Mouse (Mus musculus): ENCODE data around the gene Myo9a.
A peak's percentile ranks its signal among the peaks of the same experiment; 100 is the strongest.
"Not testable (repeated sequence)": the region's sequence is repeated elsewhere in the genome, so short reads cannot be mapped to it uniquely, and the experiment has no call there.

Gene Myo9a

DNA sequence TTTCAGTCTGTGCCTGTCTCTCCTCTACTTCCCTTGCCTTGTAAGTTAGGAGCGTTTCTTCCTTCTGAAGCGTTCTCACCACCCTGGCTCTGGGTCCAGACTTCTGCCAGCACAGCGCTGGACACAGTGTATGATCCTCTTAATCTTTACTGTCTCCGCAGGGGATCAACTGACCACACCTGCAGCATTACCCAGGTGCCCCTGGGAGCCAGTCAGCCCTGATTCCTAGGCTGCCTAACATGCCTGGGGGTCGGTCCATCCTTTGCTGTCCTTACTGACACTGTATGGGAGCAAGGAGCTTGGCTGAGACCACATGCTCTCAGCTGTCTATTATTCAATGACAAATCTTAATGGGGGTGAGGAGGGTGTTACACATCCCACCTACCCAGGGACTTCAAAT is 199.3 kb downstream of the Myo9a start:
- DNase-seq = no peak

GRCm38 (mm10) chr9:59951001-59951750 is 200.5 kb downstream of the Myo9a start:
- no peak for DNase-seq

DNA sequence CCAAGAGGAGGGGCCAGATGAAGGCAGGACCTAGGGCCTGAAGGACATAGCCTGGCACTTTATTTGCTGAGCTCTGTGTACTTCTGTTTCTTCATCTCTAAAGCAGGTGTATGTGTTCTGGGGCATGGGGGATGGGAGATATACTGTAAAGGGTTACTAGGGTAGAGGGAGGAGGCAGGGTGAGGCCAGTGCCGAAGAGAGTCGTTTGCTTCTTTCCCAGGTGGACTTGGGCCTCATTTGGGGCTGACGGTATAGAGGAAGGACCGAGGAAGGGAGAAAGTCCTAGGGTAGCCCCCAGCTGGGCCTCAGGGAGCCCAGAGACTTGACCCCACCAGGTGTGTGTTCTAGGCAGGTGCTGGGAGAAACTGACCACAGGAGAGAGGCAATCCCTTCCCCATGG is 201.2 kb downstream of the Myo9a start:
- DNase-seq = no peak

DNA sequence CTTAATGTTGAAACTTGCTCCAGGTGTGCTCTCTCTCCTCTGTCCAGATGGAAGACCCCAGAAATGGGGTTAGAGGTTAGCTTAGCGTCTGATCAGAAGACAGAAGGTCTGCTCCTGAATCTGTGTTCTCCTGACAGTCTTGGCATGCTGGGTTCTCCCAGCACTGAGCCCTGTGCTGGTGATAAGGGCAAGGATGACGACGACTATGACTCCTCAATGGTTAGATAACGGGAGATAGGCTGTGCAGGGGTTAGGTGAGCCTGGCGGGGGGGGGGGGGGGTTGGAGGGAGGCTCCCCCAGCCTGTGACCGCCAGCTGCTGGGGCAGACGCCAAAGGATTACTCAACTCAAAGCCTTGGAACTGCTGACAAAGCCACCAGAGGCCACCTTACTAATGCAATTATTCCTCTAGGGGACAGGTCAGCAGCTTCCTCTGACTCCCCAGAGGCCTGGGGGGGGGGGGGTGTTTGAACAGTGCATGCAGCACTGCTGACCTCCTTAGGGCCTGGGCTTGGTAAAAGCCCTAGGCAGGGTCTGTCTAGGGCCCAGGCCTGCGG is 201.9 kb downstream of the Myo9a start:
- DNase-seq = no peak

GRCm38 (mm10) chr9:59953556-59953955 is 202.9 kb downstream of the Myo9a start:
- DNase-seq = no peak

DNA sequence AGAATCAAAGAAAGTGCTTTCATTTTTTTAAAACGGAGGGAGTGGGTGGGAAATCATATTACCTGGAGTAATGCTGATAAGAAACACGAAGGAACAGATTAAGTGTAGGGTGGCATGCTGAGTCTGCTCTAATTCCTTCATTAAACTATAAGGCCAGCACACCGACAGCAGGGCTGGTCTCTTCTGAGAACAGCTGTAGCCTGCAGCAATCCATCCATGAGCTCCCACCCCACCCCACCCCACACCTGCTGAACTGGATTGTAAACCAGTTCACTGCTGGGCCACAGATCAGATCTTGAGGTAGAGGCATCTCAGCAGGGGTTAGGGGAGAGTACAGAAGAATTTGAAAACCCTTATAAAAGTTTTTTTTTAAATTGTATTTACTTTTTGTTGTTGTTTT is 204.5 kb downstream of the Myo9a start:
- no peak for DNase-seq

DNA sequence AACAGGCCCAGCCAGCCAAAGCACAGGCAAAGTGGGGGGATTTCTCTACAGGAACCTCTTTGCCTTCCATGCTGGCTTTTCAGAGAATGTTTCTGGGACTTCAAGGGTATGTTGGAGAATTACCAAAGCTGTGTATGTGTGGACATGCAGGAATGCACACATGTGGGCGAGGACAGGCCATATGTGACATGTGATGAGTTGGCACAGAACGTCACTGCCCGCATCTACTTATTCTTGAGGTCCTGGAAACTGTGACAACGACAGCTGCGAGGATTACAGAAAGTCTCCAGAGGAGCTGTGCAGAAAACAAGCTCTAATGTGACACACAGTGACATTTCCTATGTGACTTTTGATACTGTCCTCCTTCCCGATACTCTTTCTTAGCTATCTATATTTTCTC is 205.0 kb downstream of the Myo9a start:
- DNase-seq = no peak

DNA sequence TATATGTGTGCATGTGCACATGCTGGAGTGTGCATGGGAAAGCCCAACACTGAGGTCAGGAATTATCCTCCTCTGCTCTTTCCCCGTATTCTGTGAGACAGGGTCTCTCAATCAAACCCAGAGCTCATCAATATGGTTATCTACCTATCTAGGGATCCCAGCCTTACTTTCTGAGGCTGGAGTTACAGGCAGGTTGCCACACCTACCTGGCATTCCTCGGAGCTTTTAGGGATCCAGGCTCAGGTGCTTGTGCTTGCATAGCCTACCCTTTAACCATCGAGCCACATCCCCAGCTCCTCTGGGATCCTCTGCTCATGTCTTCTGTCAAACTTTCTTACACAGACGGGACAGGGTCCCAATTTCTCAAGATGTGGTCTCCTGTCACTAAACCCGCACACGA is 205.8 kb downstream of the Myo9a start:
- DNase-seq = no peak

GRCm38 (mm10) chr9:59958115-59958514 is 207.4 kb downstream of the Myo9a start:
- not testable (repeated sequence) for DNase-seq

- DNase-seq = peak; percentile 62 to 64
These were observed 208.6 kb downstream of the Myo9a start for GRCm38 (mm10) chr9:59959276-59959675.

DNA sequence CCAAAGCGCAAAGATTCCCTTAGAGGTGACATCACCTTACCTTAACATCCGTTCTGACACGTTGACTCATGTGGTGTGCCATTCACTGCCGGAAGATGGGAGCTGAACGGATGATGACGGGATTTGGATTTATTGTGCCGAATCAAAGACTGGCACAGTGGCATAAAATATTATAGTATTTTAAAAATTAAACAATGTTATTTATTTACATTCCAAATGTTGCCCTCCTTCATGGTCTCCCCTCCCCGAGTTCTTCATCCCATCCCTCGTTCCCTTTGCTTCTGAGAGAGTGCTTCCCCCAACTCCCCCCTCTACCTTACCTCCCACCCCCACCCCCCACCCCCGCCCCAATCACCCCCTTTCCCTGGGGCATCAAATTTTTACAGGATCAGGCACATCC is 209.9 kb downstream of the Myo9a start, which contains the start of gene Nr2e3:
Nr2e3 (minus strand) TSS at position 101 of the 400 bp plus-strand sequence.
- no peak for DNase-seq

DNA sequence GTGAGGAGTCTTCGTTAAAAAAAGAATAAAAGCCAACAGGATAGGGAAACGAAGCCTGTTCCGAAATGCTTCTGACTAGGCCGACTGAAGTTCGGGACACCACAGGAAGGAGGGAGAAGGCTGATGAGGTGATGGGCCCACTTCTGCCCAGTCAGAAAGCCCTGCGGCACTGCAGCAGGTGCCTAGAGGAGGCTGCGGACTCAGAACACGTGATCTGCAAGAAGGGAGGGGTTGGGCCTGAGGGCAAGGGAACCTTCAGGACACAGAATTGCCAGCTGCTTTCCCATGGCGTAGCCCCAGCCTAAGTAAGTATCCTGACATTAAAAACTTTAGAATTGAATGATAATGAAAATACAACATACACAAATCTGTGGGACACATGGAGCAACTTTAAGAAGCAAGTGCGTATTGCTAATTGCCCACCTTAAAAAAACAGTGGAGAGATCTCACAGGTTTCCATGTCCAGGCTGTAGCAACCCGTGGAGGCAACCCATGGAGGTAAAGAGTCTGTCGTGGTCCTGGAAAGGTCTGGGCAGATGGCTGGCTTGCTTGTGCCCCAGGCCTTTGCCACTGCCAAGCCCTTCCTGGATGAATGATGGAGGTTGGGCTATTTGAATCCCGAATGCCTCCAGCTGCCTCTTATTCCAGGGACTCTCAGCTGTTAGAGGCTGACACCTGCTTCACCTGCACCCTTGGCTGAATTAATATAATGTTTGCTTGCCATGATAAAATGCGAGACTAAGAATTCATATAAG is 210.7 kb downstream of the Myo9a start:
- peak in 1 of 2 experiments; percentile 30 for DNase-seq

DNA sequence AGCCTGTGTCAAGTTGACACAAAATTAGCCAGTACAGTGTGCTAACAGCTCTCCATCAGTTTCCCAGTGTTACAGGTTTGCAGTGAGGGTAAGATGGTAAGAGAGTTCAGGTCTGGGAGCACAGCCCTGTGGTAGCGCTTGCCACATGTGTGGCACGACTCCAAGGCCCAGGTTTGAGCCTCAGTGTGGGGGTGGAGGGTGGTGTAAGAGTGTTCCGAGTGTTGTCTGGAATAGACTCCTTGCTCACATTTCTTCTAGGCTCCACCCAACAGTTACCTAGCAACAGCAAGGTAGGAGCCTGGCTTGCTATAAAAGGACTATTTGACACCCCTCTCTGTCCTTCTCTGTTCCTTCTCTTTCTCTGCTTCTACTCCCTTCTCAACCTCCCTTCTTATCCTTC is 213.7 kb downstream of the Myo9a start:
- no peak for DNase-seq

DNA sequence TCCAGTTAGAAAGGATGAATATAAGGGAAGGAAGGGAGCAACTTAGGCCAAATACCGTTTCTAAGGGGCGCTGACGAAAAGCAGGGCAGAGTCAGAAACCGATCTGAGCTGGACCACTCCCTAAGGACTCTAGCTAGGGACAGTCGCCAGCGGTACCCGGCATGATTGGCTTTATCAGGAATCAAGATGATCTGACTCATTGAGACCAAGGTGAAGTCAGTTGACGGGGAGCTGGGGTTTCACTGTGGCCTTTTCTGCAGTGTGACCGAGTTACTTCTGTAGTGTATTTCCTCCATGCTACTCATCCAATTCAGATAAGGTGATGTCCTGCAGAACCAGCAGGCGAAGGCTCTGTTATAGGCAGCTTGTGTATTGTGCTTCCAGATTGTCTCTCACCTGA is 214.3 kb downstream of the Myo9a start:
- DNase-seq = no peak

GRCm38 (mm10) chr9:59969383-59969782 is 218.7 kb downstream of the Myo9a start:
- peak; percentile 61 to 64 for DNase-seq

DNA sequence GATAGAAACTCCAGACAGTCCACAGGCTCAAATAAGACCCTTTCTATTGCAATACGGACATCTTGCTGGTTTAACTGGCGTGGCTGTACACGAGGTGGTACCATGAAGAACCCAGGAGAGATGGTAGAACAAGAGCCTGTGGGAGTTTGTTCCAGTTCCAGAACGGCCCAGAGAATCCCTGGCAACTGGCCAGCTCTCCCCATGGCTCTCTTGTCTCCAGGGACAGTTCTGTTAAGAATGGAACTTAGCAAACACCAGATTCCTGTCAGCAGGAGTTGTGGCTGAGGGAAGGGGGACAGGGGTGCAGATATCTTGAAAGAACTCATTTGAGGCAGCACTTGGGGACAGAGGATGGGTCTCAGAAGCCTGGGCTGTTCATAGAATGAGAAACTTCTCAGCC is 220.6 kb downstream of the Myo9a start:
- no peak for DNase-seq
